Mouse (Mus musculus) midbrain, embryonic 12.5 days (tissue): ENCODE measurements at regions not wholly inside any gene's neighbourhood (a gene's known extent, or its start where the extent isn't known, plus 50 kb on each side); places are given as distances from the start of the nearest gene placed in this dataset.

Experiments
- ATAC-seq: fragments of 200-750 bp; cut with Nextera tagmentation; 2 replicates; pipeline ENCODE4 v1.8.0; 2017; ENCODE audit warnings: low read depth, moderate TSS enrichment, moderate library complexity; ENCODE audit not compliant: low FRiP score
- H3K27ac ChIP-seq: fragments of 300-500 bp; sonication (generic); replicated peaks from 2 replicates; pipeline ENCODE4 v1.5.1; 2016; ENCODE audit warnings: mild to moderate bottlenecking
- H3K27me3 ChIP-seq: fragments of 300-500 bp; sonication (generic); 2 replicates; pipeline ENCODE4 v1.6.1; 2016; ENCODE audit warnings: mild to moderate bottlenecking
- H3K36me3 ChIP-seq: fragments of 300-500 bp; sonication (generic); 2 replicates; pipeline ENCODE4 v1.6.1; 2016
- H3K4me1 ChIP-seq: fragments of 300-500 bp; sonication (generic); 2 replicates; pipeline ENCODE4 v1.6.1; 2016
- H3K4me2 ChIP-seq: fragments of 300-500 bp; sonication (generic); replicated peaks from 2 replicates; pipeline ENCODE4 v1.6.1; 2016; ENCODE audit warnings: mild to moderate bottlenecking, moderate library complexity
- H3K4me3 ChIP-seq: fragments of 300-500 bp; sonication (generic); 2 replicates; pipeline ENCODE4 v1.5.1; 2016; ENCODE audit warnings: mild to moderate bottlenecking
- H3K9ac ChIP-seq: fragments of 300-500 bp; sonication (generic); replicated peaks from 2 replicates; pipeline ENCODE4 v1.6.1; 2016; ENCODE audit warnings: mild to moderate bottlenecking, moderate library complexity
- H3K9me3 ChIP-seq: fragments of 300-500 bp; sonication (generic); 2 replicates; pipeline ENCODE4 v1.6.1; 2016; ENCODE audit warnings: mild to moderate bottlenecking
- WGBS: fragments of 180-500 bp; shearing (Covaris S2); methylation state at CpG from one replicate; pipeline ENCODE4 v1.1.7; 2016; 5-methylcytosine and 5-hydroxymethylcytosine counted together

GRCm38 (mm10) chr17:93665889-93666288 is 467.1 kb downstream of the Adcyap1 start:
- no peak overlapping the region for H3K4me3 ChIP-seq

GRCm38 (mm10) chr17:93676366-93676962 is 477.6 kb downstream of the Adcyap1 start:
- Histone ChIP-seq H3K4me2 (no peak overlapping the region), H3K4me1 (no peaks in the 10 kb centered on the region), H3K4me3 (no peak overlapping the region), H3K9me3 (no peaks in the 10 kb centered on the region), H3K27me3 (no peaks in the 10 kb centered on the region), H3K9ac (no peak overlapping the region), H3K36me3 (no peaks in the 10 kb centered on the region), H3K27ac (no peak overlapping the region)
- ATAC-seq: no peak
- 54% methylated on average over 5 of the region's 5 CpGs for WGBS

More at GRCm38 (mm10) chr17:93665889-93666288, 467.1 kb downstream of the Adcyap1 start:
- Histone ChIP-seq H3K4me2 (no peak overlapping the region), H3K9ac (no peak overlapping the region), H3K27me3 (no peaks in the 10 kb centered on the region), H3K4me1 (no peaks in the 10 kb centered on the region), H3K36me3 (no peaks in the 10 kb centered on the region), H3K9me3 (no peaks in the 10 kb centered on the region), H3K27ac (no peak overlapping the region)
- WGBS: 95% methylated on average over 1 of the region's 1 CpGs
- no peak for ATAC-seq

GRCm38 (mm10) chr17:93700685-93701084 is 501.9 kb downstream of the Adcyap1 start:
- Histone ChIP-seq H3K36me3 (no peaks in the 10 kb centered on the region), H3K27ac (no peak overlapping the region), H3K4me1 (no peaks in the 10 kb centered on the region), H3K4me3 (no peak overlapping the region), H3K27me3 (no peaks in the 10 kb centered on the region), H3K4me2 (no peak overlapping the region), H3K9ac (no peak overlapping the region), H3K9me3 (no peaks in the 10 kb centered on the region)
- ATAC-seq: no peak

GRCm38 (mm10) chr17:93717623-93718022 is 518.8 kb downstream of the Adcyap1 start:
- no peaks in the 10 kb centered on the region for H3K9me3 ChIP-seq
- no peaks in the 10 kb centered on the region for H3K36me3 ChIP-seq
- no peak overlapping the region for H3K27ac ChIP-seq
- no peak overlapping the region for H3K4me3 ChIP-seq
- H3K4me2 ChIP-seq: no peak overlapping the region
- H3K9ac ChIP-seq: no peak overlapping the region
- H3K27me3 ChIP-seq: no peaks in the 10 kb centered on the region
- WGBS: 88% methylated on average over 2 of the region's 2 CpGs
- no peak for ATAC-seq
- no peaks in the 10 kb centered on the region for H3K4me1 ChIP-seq

GRCm38 (mm10) chr17:93741341-93741740 is 542.5 kb downstream of the Adcyap1 start:
- no peak for ATAC-seq
- Histone ChIP-seq H3K9ac (no peak overlapping the region), H3K4me2 (no peak overlapping the region), H3K9me3 (no peaks in the 10 kb centered on the region), H3K4me3 (no peak overlapping the region), H3K27me3 (no peaks in the 10 kb centered on the region), H3K36me3 (no peaks in the 10 kb centered on the region), H3K27ac (no peak overlapping the region), H3K4me1 (no peaks in the 10 kb centered on the region)

GRCm38 (mm10) chr17:93762349-93762748 is 563.5 kb downstream of the Adcyap1 start:
- Histone ChIP-seq H3K4me3 (no peak overlapping the region), H3K36me3 (no peaks in the 10 kb centered on the region), H3K9ac (no peak overlapping the region), H3K4me1 (no peaks in the 10 kb centered on the region), H3K27me3 (no peaks in the 10 kb centered on the region), H3K9me3 (no peaks in the 10 kb centered on the region), H3K4me2 (no peak overlapping the region), H3K27ac (no peak overlapping the region)
- WGBS: 26% methylated on average over 1 of the region's 1 CpGs
- ATAC-seq: peak; percentile 83
